Mouse (Mus musculus) heart, embryonic 11.5 days (tissue): Measurements from ENCODE around the gene Ddx50. TPM values are rescaled to one million over a fixed set of nuclear protein-coding genes. Genes with fewer than 3 reads are reported as not detected.

ENCODE experiments used
- ATAC-seq: fragments of 200-750 bp; cut with Nextera tagmentation; replicated peaks from 2 replicates; pipeline ENCODE4 v1.8.0; 2017; ENCODE audit warnings: moderate library complexity; ENCODE audit not compliant: insufficient number of reproducible peaks, low FRiP score, low TSS enrichment
- H3K27ac ChIP-seq: fragments of 300-500 bp; sonication (generic); 2 replicates; pipeline ENCODE4 v1.5.1; 2014; ENCODE audit warnings: mild to moderate bottlenecking, low read depth, low read length
- H3K27me3 ChIP-seq: fragments of 300-500 bp; sonication (generic); 2 replicates; pipeline ENCODE4 v1.6.1; 2014; ENCODE audit warnings: mild to moderate bottlenecking, low read length, mixed read lengths; ENCODE audit not compliant: control insufficient read depth, insufficient read depth
- H3K36me3 ChIP-seq: fragments of 300-500 bp; sonication (generic); 2 replicates; pipeline ENCODE4 v1.6.1; 2014; ENCODE audit warnings: mild to moderate bottlenecking, low read length, moderate library complexity, mixed read lengths; ENCODE audit not compliant: control insufficient read depth, insufficient read depth
- H3K4me1 ChIP-seq: fragments of 300-500 bp; sonication (generic); 2 replicates; pipeline ENCODE4 v1.6.1; 2014; ENCODE audit warnings: low read length; ENCODE audit not compliant: control insufficient read depth, insufficient read depth
- H3K4me2 ChIP-seq: fragments of 300-500 bp; sonication (generic); 2 replicates; pipeline ENCODE4 v1.6.1; 2014; ENCODE audit warnings: mild to moderate bottlenecking, moderate library complexity
- H3K4me3 ChIP-seq: fragments of 300-500 bp; sonication (generic); 2 replicates; pipeline ENCODE4 v1.5.1; 2014; ENCODE audit warnings: low read depth, low read length
- H3K9ac ChIP-seq: fragments of 300-500 bp; sonication (generic); 2 replicates; pipeline ENCODE4 v1.6.1; 2014; ENCODE audit warnings: mild to moderate bottlenecking, low read depth, low read length, moderate library complexity
- H3K9me3 ChIP-seq: fragments of 300-500 bp; sonication (generic); replicated peaks from 2 replicates; pipeline ENCODE4 v1.6.1; 2016; ENCODE audit warnings: low read length; ENCODE audit not compliant: control insufficient read depth
- WGBS: fragments of 180-500 bp; shearing (Covaris S2); extraction: QIAGEN DNeasy Blood & Tissue Kit; methylation state at CpG from one replicate; pipeline ENCODE4 v1.1.7; 2014; ENCODE audit not compliant: insufficient replicate concordance; 5-methylcytosine and 5-hydroxymethylcytosine counted together
- microRNA-seq: library from miRNA; unstranded; fragments of <30 nt; microRNA quantifications from one replicate; pipeline ENCODE4, GENCODE M21; 2016; ENCODE audit warnings: borderline number of aligned reads
- polyA plus RNA-seq: library from polyadenylated mRNA; unstranded; fragments of >200 nt; fragmentation: Nextera tagmentation; extraction: Ambion mirVana; gene quantifications from 2 replicates; pipeline ENCODE4 v1.2.1, GENCODE M21; 2014

The Ddx50 gene
- polyA plus RNA-seq, 1 experiment from 2014 or later = 107 TPM

DNA sequence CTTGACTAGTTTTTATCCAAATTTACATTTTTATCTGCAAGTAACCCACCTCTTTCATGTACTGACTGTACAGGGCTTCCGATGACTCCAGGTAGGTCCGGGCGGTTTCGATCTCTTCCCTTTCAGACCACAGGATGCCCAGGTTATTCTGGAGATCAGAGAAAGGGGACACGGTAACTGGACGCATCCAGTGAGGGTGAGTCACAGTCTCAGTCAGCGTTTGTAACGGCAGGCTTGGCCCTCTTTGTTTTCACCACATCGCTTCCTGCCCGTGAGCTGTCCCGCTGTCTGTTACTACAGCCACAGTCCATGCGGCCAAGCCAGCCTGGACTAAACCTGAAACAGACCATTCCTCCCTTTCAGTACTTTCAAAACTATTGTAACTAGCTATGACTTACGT lies 76.0 kb downstream of the Ddx50 start:
- no peak overlapping the region for H3K27ac ChIP-seq
- no peaks in the 10 kb centered on the region for H3K27me3 ChIP-seq
- no peak for ATAC-seq
- H3K4me2 ChIP-seq = no peak overlapping the region
- no peaks in the 10 kb centered on the region for H3K9me3 ChIP-seq
- H3K36me3 ChIP-seq = peaks cover 4% of the 10 kb centered on the region; the same call in 1 of the 2 replicates
- H3K9ac ChIP-seq = no peak overlapping the region
- 86% methylated on average over 13 of the region's 13 CpGs for WGBS
- H3K4me3 ChIP-seq = no peak overlapping the region
- peaks cover 5% of the 10 kb centered on the region; the same call in 1 of the 2 replicates for H3K4me1 ChIP-seq

DNA sequence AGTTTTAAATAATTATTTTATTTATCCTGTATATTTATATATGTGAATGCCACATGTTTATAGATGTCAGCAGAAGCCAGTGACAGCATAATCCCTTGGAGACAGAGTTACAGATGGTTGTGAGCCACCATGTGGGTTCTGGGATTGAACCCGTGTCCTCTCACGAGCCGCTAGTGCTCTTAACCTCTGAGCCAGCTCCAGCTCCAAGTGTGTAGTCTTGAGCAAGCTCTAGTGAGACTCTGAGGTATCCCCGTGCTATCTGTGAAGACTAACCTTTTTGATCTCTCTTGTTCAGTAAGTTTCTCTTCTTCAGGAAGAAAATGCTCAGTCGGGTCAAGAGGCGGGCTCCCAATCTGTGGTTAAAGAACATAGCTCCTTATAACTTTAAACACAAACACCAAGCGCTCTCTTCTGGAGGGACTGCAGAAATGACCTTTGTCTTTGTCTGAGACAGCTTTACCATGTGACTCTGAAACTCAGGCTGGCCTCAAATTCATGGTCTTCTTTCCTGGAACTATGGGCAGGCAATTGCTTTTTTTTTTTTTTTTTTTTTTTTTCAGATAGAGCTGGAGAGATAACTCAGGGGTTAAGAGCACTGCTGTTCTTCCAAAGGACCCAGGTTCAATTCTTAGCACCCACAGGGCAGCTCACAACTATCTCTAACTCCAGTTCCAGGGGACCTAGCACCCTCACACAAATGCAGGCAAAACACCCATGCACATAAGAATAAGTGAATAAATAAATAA lies 80.7 kb downstream of the Ddx50 start:
- Histone ChIP-seq H3K36me3 (peaks cover 19% of the 10 kb centered on the region), H3K4me1 (no peaks in the 10 kb centered on the region), H3K27ac (no peak overlapping the region), H3K9ac (no peak overlapping the region), H3K4me2 (no peak overlapping the region), H3K27me3 (no peaks in the 10 kb centered on the region), H3K9me3 (no peaks in the 10 kb centered on the region), H3K4me3 (no peak overlapping the region)
- WGBS = 93% methylated on average over 7 of the region's 7 CpGs
- ATAC-seq = no peak

DNA sequence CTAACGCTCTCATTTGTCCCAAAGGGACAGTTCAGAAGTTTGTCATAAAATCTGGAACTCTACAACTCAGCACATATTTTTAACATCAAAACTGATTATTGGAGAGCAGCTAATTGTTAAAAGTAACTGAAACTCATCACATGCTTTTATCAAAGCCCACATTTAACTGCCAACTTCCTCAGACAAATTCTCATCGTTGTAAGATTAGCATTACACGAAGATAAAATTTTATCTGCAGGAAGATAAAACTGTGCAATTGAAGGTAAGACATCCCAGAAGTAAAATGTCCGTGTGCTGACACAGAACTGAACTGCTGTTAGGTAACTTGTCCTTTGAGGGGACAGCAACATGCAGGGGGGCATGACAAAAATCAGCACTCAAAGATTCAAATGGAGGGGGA lies 82.2 kb downstream of the Ddx50 start:
- H3K36me3 ChIP-seq = peaks cover 22% of the 10 kb centered on the region
- H3K4me3 ChIP-seq = no peak overlapping the region
- no peaks in the 10 kb centered on the region for H3K27me3 ChIP-seq
- H3K4me2 ChIP-seq = no peak overlapping the region
- 70% methylated on average over 4 of the region's 4 CpGs for WGBS
- H3K27ac ChIP-seq = no peak overlapping the region
- no peaks in the 10 kb centered on the region for H3K9me3 ChIP-seq
- no peak overlapping the region for H3K9ac ChIP-seq
- ATAC-seq = no peak
- no peaks in the 10 kb centered on the region for H3K4me1 ChIP-seq

Small RNAs within 50 kb of the gene (microRNA-seq; reads per million reads assigned to microRNA genes)
- gene Mir7215 = not detected

Other genes with a start within 250 kb of the Ddx50 start
- 0.49 and 0.57 TPM in 2 replicates for gene Hkdc1, start 228.7 kb downstream of the Ddx50 start, polyA plus RNA-seq
- 0.54 and 1.0 TPM in 2 replicates for gene 4930507D05Rik, start 201.7 kb downstream of the Ddx50 start, polyA plus RNA-seq
- 31.9 and 32.5 TPM in 2 replicates for gene Supv3l1, start 201.5 kb downstream of the Ddx50 start, polyA plus RNA-seq
- 72.8 and 84.5 TPM in 2 replicates for gene Vps26a, start 164.4 kb downstream of the Ddx50 start, polyA plus RNA-seq
- gene Srgn, start 123.8 kb downstream of the Ddx50 start, polyA plus RNA-seq = 6.7 and 9.1 TPM in 2 replicates
- gene Kif1bp, start 72.8 kb downstream of the Ddx50 start, polyA plus RNA-seq = 31.1 and 34.0 TPM in 2 replicates
- gene Ddx21, start 48.9 kb downstream of the Ddx50 start, polyA plus RNA-seq = 20.8 and 21.4 TPM in 2 replicates
- gene Stox1, start 74.9 kb upstream of the Ddx50 start, polyA plus RNA-seq = 0.97 and 1.4 TPM in 2 replicates
- gene Ccar1, start 141.1 kb upstream of the Ddx50 start, polyA plus RNA-seq = 101 and 106 TPM in 2 replicates